Mouse (Mus musculus) limb, embryonic 15.5 days (tissue): ENCODE measurements around the gene Tfap2e. TPM values are rescaled to one million over a fixed set of nuclear protein-coding genes. Genes with fewer than 3 reads are reported as not detected.

Source experiments
- ATAC-seq: fragments of 200-750 bp; cut with Nextera tagmentation; 2 replicates; pipeline ENCODE4 v1.8.0; 2017; ENCODE audit warnings: low read depth, moderate TSS enrichment; ENCODE audit not compliant: insufficient number of reproducible peaks, low FRiP score, low TSS enrichment
- H3K27ac ChIP-seq: fragments of 300-500 bp; sonication (generic); 2 replicates; pipeline ENCODE4 v1.5.1; 2015; ENCODE audit warnings: moderate library complexity, mild to moderate bottlenecking, inconsistent platforms
- H3K27me3 ChIP-seq: fragments of 300-500 bp; sonication (generic); 2 replicates; pipeline ENCODE4 v1.6.1; 2015; ENCODE audit warnings: inconsistent platforms
- H3K36me3 ChIP-seq: fragments of 300-500 bp; sonication (generic); 2 replicates; pipeline ENCODE4 v1.6.1; 2015; ENCODE audit warnings: inconsistent platforms
- H3K4me1 ChIP-seq: fragments of 300-500 bp; sonication (generic); 2 replicates; pipeline ENCODE4 v1.6.1; 2015; ENCODE audit warnings: inconsistent platforms
- H3K4me2 ChIP-seq: fragments of 300-500 bp; sonication (generic); 2 replicates; pipeline ENCODE4 v1.6.1; 2015; ENCODE audit warnings: mild to moderate bottlenecking, inconsistent platforms
- H3K4me3 ChIP-seq: fragments of 300-500 bp; sonication (generic); 2 replicates; pipeline ENCODE4 v1.5.1; 2015; ENCODE audit warnings: mild to moderate bottlenecking, inconsistent platforms
- H3K9ac ChIP-seq: fragments of 300-500 bp; sonication (generic); 2 replicates; pipeline ENCODE4 v1.6.1; 2015; ENCODE audit warnings: inconsistent platforms
- H3K9me3 ChIP-seq: fragments of 300-500 bp; sonication (generic); 2 replicates; pipeline ENCODE4 v1.6.1; 2016; ENCODE audit warnings: inconsistent platforms
- WGBS: fragments of 180-500 bp; shearing (Covaris S2); methylation state at CpG from one replicate; pipeline ENCODE4 v1.1.7; 2015; 5-methylcytosine and 5-hydroxymethylcytosine counted together
- polyA plus RNA-seq: library from polyadenylated mRNA; unstranded; fragments of >200 nt; fragmentation: Nextera tagmentation; extraction: Ambion mirVana; gene quantifications from 2 replicates; pipeline ENCODE4 v1.2.1, GENCODE M21; 2015

Gene Tfap2e
- polyA plus RNA-seq, 1 experiment from 2014 or later, result 0.54 TPM

GRCm38 (mm10) chr4:126735382-126736000 is 549 bp downstream of the Tfap2e start:
- no peak for ATAC-seq
- WGBS, result 2% methylated on average over 61 of the region's 62 CpGs

GRCm38 (mm10) chr4:126734700-126735381 is 1.2 kb downstream of the Tfap2e start:
- no peak overlapping the region for H3K27ac ChIP-seq
- H3K4me1 ChIP-seq, result peaks cover 37% of the 10 kb centered on the region
- H3K9ac ChIP-seq, result no peak overlapping the region
- H3K36me3 ChIP-seq, result no peaks in the 10 kb centered on the region
- H3K27me3 ChIP-seq, result peaks cover 92% of the 10 kb centered on the region
- H3K4me3 ChIP-seq, result peak overlapping the region; percentile 40
- 4% methylated on average over 51 of the region's 51 CpGs for WGBS
- peak overlapping the region; percentile 61 for H3K4me2 ChIP-seq
- H3K9me3 ChIP-seq, result no peaks in the 10 kb centered on the region
- no peak for ATAC-seq

More at GRCm38 (mm10) chr4:126735382-126736000, 549 bp downstream of the Tfap2e start:
- H3K4me1 ChIP-seq, result peaks cover 37% of the 10 kb centered on the region
- H3K4me3 ChIP-seq, result peak overlapping the region; percentile 40
- no peak overlapping the region for H3K27ac ChIP-seq
- H3K9ac ChIP-seq, result no peak overlapping the region
- peaks cover 88% of the 10 kb centered on the region for H3K27me3 ChIP-seq
- no peaks in the 10 kb centered on the region for H3K9me3 ChIP-seq
- H3K36me3 ChIP-seq, result no peaks in the 10 kb centered on the region
- H3K4me2 ChIP-seq, result peak overlapping the region; percentile 61

DNA sequence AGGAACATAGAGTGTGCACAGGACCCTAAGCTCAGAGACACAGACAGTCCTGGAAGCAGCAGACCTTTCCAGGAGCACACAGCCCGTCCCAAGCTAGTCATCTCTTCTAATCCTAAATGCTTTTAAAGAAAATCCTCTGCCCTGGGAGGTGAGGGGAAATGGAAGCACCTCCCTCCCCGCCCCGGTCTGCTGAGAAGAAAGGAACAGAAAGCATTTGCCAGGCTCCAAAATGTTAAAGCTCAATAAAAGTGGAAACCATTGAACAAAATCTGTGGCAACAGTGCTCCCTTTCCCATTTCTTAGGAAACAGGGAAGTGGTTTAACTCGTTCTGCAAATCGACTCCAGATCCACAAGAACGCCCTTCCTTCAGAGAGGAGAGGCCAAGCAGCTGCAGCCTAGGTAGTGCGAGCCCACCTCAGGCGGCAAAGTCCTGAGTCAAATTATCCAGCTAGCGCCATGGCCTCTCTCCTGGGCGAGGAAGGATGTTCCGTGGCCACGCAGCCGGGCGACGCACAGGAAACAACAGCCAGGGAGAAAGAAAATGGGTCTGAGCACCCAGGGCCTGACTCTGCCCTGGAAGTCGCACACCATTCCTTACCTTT is 1.9 kb downstream of the Tfap2e start:
- Histone ChIP-seq H3K4me3 (peak overlapping the region; percentile 40; the same call in 1 of the 2 replicates), H3K9ac (no peak overlapping the region), H3K4me1 (peaks cover 37% of the 10 kb centered on the region), H3K9me3 (no peaks in the 10 kb centered on the region), H3K27ac (no peak overlapping the region), H3K36me3 (no peaks in the 10 kb centered on the region), H3K4me2 (no peak overlapping the region), H3K27me3 (peaks cover 96% of the 10 kb centered on the region)
- 2% methylated on average over 16 of the region's 16 CpGs for WGBS
- no peak for ATAC-seq

- Histone ChIP-seq H3K4me2 (peak overlapping the region; percentile 37), H3K27me3 (peaks cover 87% of the 10 kb centered on the region), H3K9ac (no peak overlapping the region; the same call in 1 of the 2 replicates), H3K36me3 (no peaks in the 10 kb centered on the region), H3K9me3 (no peaks in the 10 kb centered on the region), H3K4me1 (peaks cover 37% of the 10 kb centered on the region), H3K4me3 (peak overlapping the region; percentile 20; the same call in 1 of the 2 replicates), H3K27ac (no peak overlapping the region)
- ATAC-seq, result no peak
- 5% methylated on average over 26 of the region's 26 CpGs for WGBS
Measured at GRCm38 (mm10) chr4:126732531-126733380, 3.3 kb downstream of the Tfap2e start.

DNA sequence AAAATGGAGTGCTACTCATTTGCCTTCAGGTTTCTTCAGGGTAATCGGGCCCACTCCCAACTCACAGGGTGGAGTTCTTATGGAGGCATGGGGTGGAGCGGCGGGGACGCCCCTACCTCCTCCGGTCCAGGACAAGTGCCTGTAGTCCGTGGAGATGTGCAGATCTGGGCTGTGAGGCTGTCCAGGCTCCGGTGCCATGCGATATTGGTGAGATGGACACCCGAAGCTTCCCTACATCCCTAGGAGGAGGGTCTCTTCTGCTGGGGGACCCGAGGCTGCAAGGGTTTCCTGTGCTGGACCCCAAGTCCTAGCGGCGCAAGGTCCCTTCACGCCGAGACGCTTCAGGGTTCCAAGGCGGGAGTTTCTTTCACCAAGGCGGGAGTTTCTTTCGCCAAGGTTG is 3.9 kb downstream of the Tfap2e start:
- peaks cover 37% of the 10 kb centered on the region for H3K4me1 ChIP-seq
- no peak for ATAC-seq
- H3K36me3 ChIP-seq, result no peaks in the 10 kb centered on the region
- no peak overlapping the region for H3K27ac ChIP-seq
- no peak overlapping the region; the same call in 1 of the 2 replicates for H3K9ac ChIP-seq
- H3K4me2 ChIP-seq, result peak overlapping the region; percentile 37
- peak overlapping the region; percentile 20 for H3K4me3 ChIP-seq
- H3K27me3 ChIP-seq, result peaks cover 82% of the 10 kb centered on the region
- no peaks in the 10 kb centered on the region for H3K9me3 ChIP-seq
- 3% methylated on average over 18 of the region's 18 CpGs for WGBS

DNA sequence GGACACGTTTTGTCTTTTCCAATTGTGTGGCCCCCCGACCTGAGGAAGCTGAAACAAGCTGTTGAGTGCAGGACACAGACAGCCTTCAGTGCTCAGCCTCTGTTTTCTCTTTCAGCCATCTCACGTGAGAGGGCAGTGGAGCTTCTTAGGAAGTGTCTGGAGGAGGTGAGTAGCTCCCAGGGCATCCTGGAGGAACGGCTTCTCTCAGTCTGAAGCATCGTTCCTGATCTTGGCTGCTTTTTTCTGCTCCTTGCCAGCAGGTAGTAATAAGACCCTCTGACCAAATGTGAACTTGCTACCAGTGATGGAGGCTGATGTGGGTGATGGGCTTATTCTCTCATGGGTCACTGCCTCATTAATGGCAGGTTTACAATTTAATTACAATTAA is 28.6 kb downstream of the Tfap2e start:
- no peak overlapping the region for H3K27ac ChIP-seq
- H3K9me3 ChIP-seq, result no peaks in the 10 kb centered on the region
- H3K27me3 ChIP-seq, result no peaks in the 10 kb centered on the region
- WGBS, result 77% methylated on average over 5 of the region's 5 CpGs
- no peak for ATAC-seq
- no peaks in the 10 kb centered on the region for H3K4me1 ChIP-seq
- no peak overlapping the region for H3K4me2 ChIP-seq
- peaks cover 73% of the 10 kb centered on the region for H3K36me3 ChIP-seq
- H3K9ac ChIP-seq, result no peak overlapping the region
- no peak overlapping the region for H3K4me3 ChIP-seq

GRCm38 (mm10) chr4:126706630-126707438 is 29.2 kb downstream of the Tfap2e start:
- Histone ChIP-seq H3K4me1 (no peaks in the 10 kb centered on the region), H3K4me2 (no peak overlapping the region), H3K4me3 (no peak overlapping the region), H3K9me3 (no peaks in the 10 kb centered on the region), H3K36me3 (peaks cover 73% of the 10 kb centered on the region), H3K9ac (no peak overlapping the region), H3K27ac (no peak overlapping the region), H3K27me3 (no peaks in the 10 kb centered on the region)
- 69% methylated on average over 12 of the region's 12 CpGs for WGBS
- ATAC-seq, result no peak

DNA sequence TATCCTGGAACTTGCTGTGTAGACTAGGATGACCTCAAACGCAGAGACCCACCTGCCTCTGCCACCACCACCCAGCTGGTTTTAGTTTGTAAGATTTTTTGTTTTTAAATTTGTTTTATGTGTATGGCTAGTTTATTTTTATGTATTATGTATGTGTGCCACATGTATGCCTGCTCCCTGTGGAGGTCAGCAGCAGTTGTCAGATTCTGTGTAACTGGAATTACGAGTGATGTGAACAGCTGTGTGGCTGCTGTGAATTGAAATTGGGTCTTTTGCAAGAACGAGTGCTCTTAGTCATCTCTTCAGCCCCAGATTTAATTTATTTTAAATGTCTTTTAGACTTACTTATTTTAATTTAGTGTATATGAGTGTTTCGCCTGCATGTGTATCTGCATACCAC is 39.1 kb downstream of the Tfap2e start:
- Histone ChIP-seq H3K4me1 (no peaks in the 10 kb centered on the region), H3K27ac (no peak overlapping the region), H3K27me3 (no peaks in the 10 kb centered on the region), H3K9ac (no peak overlapping the region), H3K36me3 (peaks cover 35% of the 10 kb centered on the region), H3K9me3 (no peaks in the 10 kb centered on the region), H3K4me2 (no peak overlapping the region), H3K4me3 (no peak overlapping the region)
- no peak for ATAC-seq
- WGBS, result 77% methylated on average over 4 of the region's 4 CpGs

- no peaks in the 10 kb centered on the region for H3K4me1 ChIP-seq
- no peak for ATAC-seq
- H3K9ac ChIP-seq, result no peak overlapping the region
- H3K27ac ChIP-seq, result no peak overlapping the region
- 85% methylated on average over 5 of the region's 5 CpGs for WGBS
- H3K4me2 ChIP-seq, result no peak overlapping the region
- peaks cover 27% of the 10 kb centered on the region for H3K36me3 ChIP-seq
- H3K4me3 ChIP-seq, result no peak overlapping the region
- H3K9me3 ChIP-seq, result no peaks in the 10 kb centered on the region
- H3K27me3 ChIP-seq, result no peaks in the 10 kb centered on the region
Measured at GRCm38 (mm10) chr4:126693021-126693420, 43.0 kb downstream of the Tfap2e start.

- ATAC-seq, result no peak
- H3K27me3 ChIP-seq, result no peaks in the 10 kb centered on the region
- 90% methylated on average over 2 of the region's 2 CpGs for WGBS
Measured at GRCm38 (mm10) chr4:126689457-126689856, 46.6 kb downstream of the Tfap2e start.

DNA sequence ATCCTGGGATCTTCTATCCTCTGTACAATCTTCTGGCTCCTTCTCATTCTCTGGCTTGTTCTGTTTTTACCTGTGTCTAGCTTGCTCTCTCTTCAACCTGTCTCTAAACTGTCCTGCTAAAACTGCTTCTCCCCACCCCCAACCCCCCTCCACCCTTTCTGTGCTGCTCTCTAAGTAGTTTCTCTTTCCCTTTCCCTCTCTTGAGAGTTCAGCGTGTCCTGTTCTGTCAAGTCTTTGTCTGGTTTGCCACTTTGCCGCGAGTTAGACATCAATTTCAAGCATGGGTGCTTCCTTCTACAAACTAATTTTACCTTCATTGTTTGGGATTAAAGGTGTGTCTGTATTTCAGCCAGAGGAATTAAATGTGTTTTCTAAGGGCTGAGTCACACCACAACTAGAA is 53.0 kb downstream of the Tfap2e start:
- no peaks in the 10 kb centered on the region for H3K27me3 ChIP-seq
- H3K4me3 ChIP-seq, result no peak overlapping the region
- H3K4me1 ChIP-seq, result peaks cover 5% of the 10 kb centered on the region; the same call in 1 of the 2 replicates
- H3K9me3 ChIP-seq, result no peaks in the 10 kb centered on the region
- no peak overlapping the region for H3K27ac ChIP-seq
- no peak for ATAC-seq
- no peak overlapping the region for H3K9ac ChIP-seq
- peaks cover 36% of the 10 kb centered on the region for H3K36me3 ChIP-seq
- no peak overlapping the region for H3K4me2 ChIP-seq
- 88% methylated on average over 3 of the region's 3 CpGs for whole genome bisulfite sequencing

More at GRCm38 (mm10) chr4:126689457-126689856, 46.6 kb downstream of the Tfap2e start:
- peaks cover 54% of the 10 kb centered on the region for H3K36me3 ChIP-seq
- H3K9me3 ChIP-seq, result no peaks in the 10 kb centered on the region
- H3K4me3 ChIP-seq, result no peak overlapping the region
- H3K4me2 ChIP-seq, result no peak overlapping the region
- no peaks in the 10 kb centered on the region for H3K4me1 ChIP-seq
- no peak overlapping the region for H3K27ac ChIP-seq
- H3K9ac ChIP-seq, result no peak overlapping the region
